11 mouse cellular contexts compared by ENCODE assay signal in the genomic region with DNA sequence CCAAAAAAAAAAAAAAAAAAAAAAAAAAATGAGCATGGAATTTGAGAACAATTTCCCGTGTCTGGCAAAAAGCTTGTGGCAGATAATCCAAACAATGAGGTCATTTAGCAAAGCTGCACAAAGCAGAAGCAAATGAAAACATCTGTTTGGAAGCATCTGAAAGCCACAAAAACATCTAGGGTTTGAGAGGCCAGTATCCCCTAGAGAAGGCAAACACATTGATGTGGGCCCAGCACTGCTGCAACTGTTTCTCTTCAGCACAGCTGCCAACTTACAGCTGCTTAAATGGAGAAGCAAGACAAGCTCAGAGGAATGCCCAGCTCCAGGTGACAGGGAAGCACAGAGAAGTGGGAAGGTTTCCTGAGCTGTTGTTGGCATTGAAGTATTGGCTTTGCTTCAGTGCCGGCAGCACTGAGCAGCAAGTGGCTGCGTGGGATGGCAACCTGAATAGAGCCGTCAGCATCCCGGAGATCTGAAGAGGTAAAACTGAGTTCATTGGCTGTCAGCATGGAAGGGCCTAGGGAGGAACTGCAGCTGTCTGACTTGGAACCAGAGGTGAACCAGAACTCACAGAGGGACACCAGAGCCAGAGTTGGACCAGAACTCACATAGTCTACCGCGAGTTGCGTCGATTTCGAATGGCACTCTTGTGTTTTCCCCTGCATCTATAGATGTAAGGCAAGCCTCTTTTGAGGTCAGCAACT.
DNase-seq lines count a peak whose midpoint lies in the region; ATAC-seq lines count a peak whose summit lies in the region.
"Had no signal": no experiment of that assay in that cellular context is flagged by ENCODE, and none has a peak within 500 bp of the region (broad histone marks: within the 10 kb centered on the region; RNA-seq: fewer than 3 reads in every experiment).

No protein-coding gene starts in this region.

- H3K4me1 ChIP-seq in heart, embryonic 11.5 days (ENCODE audit: control insufficient read depth, insufficient read depth, low read length), result no peaks in the 10 kb centered on the region

- no peaks in the 10 kb centered on the region for H3K27me3 ChIP-seq in heart, embryonic 11.5 days (ENCODE audit: control insufficient read depth, insufficient read depth, low read length)
- H3K27me3 ChIP-seq: forebrain, embryonic 12.5 days; midbrain, embryonic 12.5 days had no signal

- H3K4me3 ChIP-seq in heart, embryonic 11.5 days (ENCODE audit: low read depth, low read length), result no peak overlapping the region
- H3K4me3 ChIP-seq: forebrain, embryonic 12.5 days; midbrain, embryonic 12.5 days had no signal

- no peak overlapping the region for H3K27ac ChIP-seq in heart, embryonic 11.5 days (ENCODE audit: low read depth, low read length)
- H3K27ac ChIP-seq: forebrain, embryonic 12.5 days; midbrain, embryonic 12.5 days had no signal

- H3K9ac ChIP-seq in heart, embryonic 11.5 days (ENCODE audit: low read depth, low read length), result no peak overlapping the region
- H3K9ac ChIP-seq: forebrain, embryonic 12.5 days; midbrain, embryonic 12.5 days had no signal

- 72% methylated on average over 10 of the region's 10 CpGs for WGBS in heart, embryonic 11.5 days (ENCODE audit: insufficient replicate concordance)

- H3K4me2 ChIP-seq in heart, embryonic 11.5 days, result no peak overlapping the region
- H3K4me2 ChIP-seq: forebrain, embryonic 12.5 days; midbrain, embryonic 12.5 days had no signal

- DNase-seq in heart, adult 18-20 months, result peak; percentile 44 to 61
- DNase-seq in 3T3-L1 (ENCODE audit: low read depth, low spot score), result peak; percentile 26
- DNase-seq in forelimb bud, embryonic 11.5 days (ENCODE audit: low read depth, low spot score), result peak; percentile 50
- peak; percentile 13 for DNase-seq in heart, postnatal 4 days
- DNase-seq in adrenal gland, postnatal 10 days, result no peak
- DNase-seq in adrenal gland, adult (ENCODE audit: inconsistent age in 2 of 2, low spot score in 1 of 2), result no peak
- DNase-seq: kidney, postnatal 14 days had no signal

- no peak for ATAC-seq in heart, embryonic 11.5 days (replicated peaks; ENCODE audit: insufficient number of reproducible peaks, low FRiP score, low TSS enrichment)
- ATAC-seq in monocyte, adult 5-6 weeks (replicated peaks; ENCODE audit: insufficient number of reproducible peaks, low FRiP score, low TSS enrichment, poor library complexity, severe bottlenecking), result no peak

- no peaks in the 10 kb centered on the region for H3K9me3 ChIP-seq in heart, embryonic 11.5 days (replicated peaks; ENCODE audit: control insufficient read depth, low read length)
- H3K9me3 ChIP-seq: forebrain, embryonic 12.5 days; midbrain, embryonic 12.5 days had no signal

- H3K36me3 ChIP-seq in heart, embryonic 11.5 days (ENCODE audit: control insufficient read depth, insufficient read depth, low read length), result no peaks in the 10 kb centered on the region
- H3K36me3 ChIP-seq: forebrain, embryonic 12.5 days; midbrain, embryonic 12.5 days had no signal

Comparison
In these comparisons a context has a peak if more than half of its experiments do, and no peak if none do; other contexts are left out.
1. DNase-seq: peak in heart, adult 18-20 months (2 of 2), 3T3-L1 (single experiment), forelimb bud, embryonic 11.5 days (single experiment) and heart, postnatal 4 days (single experiment); none in adrenal gland, postnatal 10 days (single experiment) and adrenal gland, adult (0 of 2).